Mouse (Mus musculus) kidney, embryonic 14.5 days (tissue): ENCODE measurements around the gene Clec16a. TPM values are rescaled to one million over a fixed set of nuclear protein-coding genes. Genes with fewer than 3 reads are reported as not detected.

Source experiments
- ATAC-seq: fragments of 200-750 bp; cut with Nextera tagmentation; 2 replicates; pipeline ENCODE4 v1.8.0; 2017; ENCODE audit warnings: moderate number of reproducible peaks, mild to moderate bottlenecking, moderate TSS enrichment, moderate library complexity; ENCODE audit not compliant: low FRiP score, low TSS enrichment
- H3K27ac ChIP-seq: fragments of 300-500 bp; sonication (generic); 2 replicates; pipeline ENCODE4 v1.5.1; 2014; ENCODE audit warnings: low read depth, mild to moderate bottlenecking, low read length, moderate library complexity, mixed read lengths
- H3K27me3 ChIP-seq: fragments of 300-500 bp; sonication (generic); 2 replicates; pipeline ENCODE4 v1.6.1; 2014; ENCODE audit warnings: mild to moderate bottlenecking, low read length; ENCODE audit not compliant: control insufficient read depth, insufficient read depth
- H3K36me3 ChIP-seq: fragments of 300-500 bp; sonication (generic); 2 replicates; pipeline ENCODE4 v1.6.1; 2014; ENCODE audit warnings: low read length, mixed read lengths; ENCODE audit not compliant: control insufficient read depth, insufficient read depth
- H3K4me1 ChIP-seq: fragments of 300-500 bp; sonication (generic); 2 replicates; pipeline ENCODE4 v1.6.1; 2014; ENCODE audit warnings: low read length, mixed read lengths; ENCODE audit not compliant: control insufficient read depth, insufficient read depth
- H3K4me2 ChIP-seq: fragments of 300-500 bp; sonication (generic); replicated peaks from 2 replicates; pipeline ENCODE4 v1.6.1; 2014; ENCODE audit warnings: low read depth, mild to moderate bottlenecking, low read length
- H3K4me3 ChIP-seq: fragments of 300-500 bp; sonication (generic); 2 replicates; pipeline ENCODE4 v1.5.1; 2014; ENCODE audit warnings: mild to moderate bottlenecking, low read length
- H3K9ac ChIP-seq: fragments of 300-500 bp; sonication (generic); 2 replicates; pipeline ENCODE4 v1.6.1; 2014; ENCODE audit warnings: low read depth, mild to moderate bottlenecking, low read length, moderate library complexity
- H3K9me3 ChIP-seq: fragments of 300-500 bp; sonication (generic); 2 replicates; pipeline ENCODE4 v1.6.1; 2016; ENCODE audit warnings: low read length; ENCODE audit not compliant: control insufficient read depth
- WGBS: fragments of 180-500 bp; shearing (Covaris S2); extraction: QIAGEN DNeasy Blood & Tissue Kit; methylation state at CpG from one replicate; pipeline ENCODE4 v1.1.7; 2014; 5-methylcytosine and 5-hydroxymethylcytosine counted together
- polyA plus RNA-seq: library from polyadenylated mRNA; unstranded; fragments of >200 nt; fragmentation: Nextera tagmentation; extraction: Ambion mirVana; gene quantifications from 2 replicates; pipeline ENCODE4 v1.2.1, GENCODE M21; 2014

Clec16a gene
- polyA plus RNA-seq, 1 experiment from 2014 or later = 38.4 TPM

- ATAC-seq = no peak
- Histone ChIP-seq H3K27me3 (no peaks in the 10 kb centered on the region), H3K9me3 (no peaks in the 10 kb centered on the region), H3K9ac (no peak overlapping the region), H3K4me1 (no peaks in the 10 kb centered on the region; the same call in 1 of the 2 replicates), H3K4me3 (no peak overlapping the region), H3K4me2 (no peak overlapping the region), H3K27ac (no peak overlapping the region), H3K36me3 (no peaks in the 10 kb centered on the region)
- 90% methylated on average over 2 of the region's 2 CpGs for whole genome bisulfite sequencing
Observed at GRCm38 (mm10) chr16:10715632-10716031, 170.5 kb downstream of the Clec16a start.

- WGBS = 63% methylated on average over 2 of the region's 2 CpGs
- H3K4me2 ChIP-seq = no peak overlapping the region
- H3K27ac ChIP-seq = no peak overlapping the region
- no peak for ATAC-seq
- no peak overlapping the region for H3K9ac ChIP-seq
- H3K4me1 ChIP-seq = no peaks in the 10 kb centered on the region; the same call in 1 of the 2 replicates
- H3K27me3 ChIP-seq = no peaks in the 10 kb centered on the region
- no peaks in the 10 kb centered on the region for H3K9me3 ChIP-seq
- no peak overlapping the region for H3K4me3 ChIP-seq
- no peaks in the 10 kb centered on the region for H3K36me3 ChIP-seq
Observed at GRCm38 (mm10) chr16:10716696-10717095, 171.6 kb downstream of the Clec16a start.

- Histone ChIP-seq H3K9ac (no peak overlapping the region), H3K4me2 (no peak overlapping the region), H3K4me1 (no peaks in the 10 kb centered on the region), H3K36me3 (no peaks in the 10 kb centered on the region), H3K4me3 (no peak overlapping the region), H3K9me3 (no peaks in the 10 kb centered on the region), H3K27me3 (no peaks in the 10 kb centered on the region), H3K27ac (no peak overlapping the region)
- ATAC-seq = no peak
- WGBS = 63% methylated on average over 6 of the region's 6 CpGs
Observed at GRCm38 (mm10) chr16:10719971-10720370, 174.8 kb downstream of the Clec16a start.

- ATAC-seq = no peak
- no peaks in the 10 kb centered on the region for H3K27me3 ChIP-seq
- 73% methylated on average over 1 of the region's 1 CpGs for WGBS
Observed at GRCm38 (mm10) chr16:10722882-10723544, 177.9 kb downstream of the Clec16a start.

GRCm38 (mm10) chr16:10723816-10724647, 178.9 kb downstream of the Clec16a start:
- no peak for ATAC-seq
- WGBS = 79% methylated on average over 5 of the region's 5 CpGs
- Histone ChIP-seq H3K9ac (no peak overlapping the region), H3K36me3 (no peaks in the 10 kb centered on the region), H3K27ac (no peak overlapping the region), H3K9me3 (no peaks in the 10 kb centered on the region), H3K4me2 (no peak overlapping the region), H3K4me1 (no peaks in the 10 kb centered on the region), H3K27me3 (no peaks in the 10 kb centered on the region), H3K4me3 (no peak overlapping the region)

More at GRCm38 (mm10) chr16:10722882-10723544, 177.9 kb downstream of the Clec16a start:
- Histone ChIP-seq H3K27ac (no peak overlapping the region), H3K36me3 (no peaks in the 10 kb centered on the region), H3K9ac (no peak overlapping the region), H3K4me1 (no peaks in the 10 kb centered on the region), H3K4me3 (no peak overlapping the region), H3K4me2 (no peak overlapping the region), H3K9me3 (no peaks in the 10 kb centered on the region)

GRCm38 (mm10) chr16:10725156-10725555, 180.0 kb downstream of the Clec16a start:
- no peaks in the 10 kb centered on the region for H3K9me3 ChIP-seq

GRCm38 (mm10) chr16:10727630-10728029, 182.5 kb downstream of the Clec16a start:
- no peaks in the 10 kb centered on the region for H3K27me3 ChIP-seq
- no peaks in the 10 kb centered on the region for H3K9me3 ChIP-seq
- H3K4me2 ChIP-seq = no peak overlapping the region
- 72% methylated on average over 4 of the region's 4 CpGs for WGBS
- no peaks in the 10 kb centered on the region for H3K4me1 ChIP-seq
- H3K36me3 ChIP-seq = no peaks in the 10 kb centered on the region
- H3K9ac ChIP-seq = no peak overlapping the region
- H3K4me3 ChIP-seq = no peak overlapping the region
- no peak overlapping the region for H3K27ac ChIP-seq
- no peak for ATAC-seq

More at GRCm38 (mm10) chr16:10725156-10725555, 180.0 kb downstream of the Clec16a start:
- Histone ChIP-seq H3K27me3 (no peaks in the 10 kb centered on the region), H3K4me2 (no peak overlapping the region), H3K4me3 (no peak overlapping the region), H3K4me1 (no peaks in the 10 kb centered on the region), H3K36me3 (no peaks in the 10 kb centered on the region), H3K27ac (no peak overlapping the region), H3K9ac (no peak overlapping the region)
- ATAC-seq = no peak
- 63% methylated on average over 2 of the region's 2 CpGs for WGBS

GRCm38 (mm10) chr16:10728886-10729285, 183.7 kb downstream of the Clec16a start:
- WGBS = 31% methylated on average over 3 of the region's 3 CpGs
- Histone ChIP-seq H3K9me3 (no peaks in the 10 kb centered on the region), H3K4me2 (no peak overlapping the region), H3K27ac (no peak overlapping the region), H3K4me3 (no peak overlapping the region), H3K36me3 (no peaks in the 10 kb centered on the region), H3K27me3 (no peaks in the 10 kb centered on the region), H3K9ac (no peak overlapping the region), H3K4me1 (no peaks in the 10 kb centered on the region)
- ATAC-seq = no peak

GRCm38 (mm10) chr16:10730941-10731340, 185.8 kb downstream of the Clec16a start:
- Histone ChIP-seq H3K9ac (no peak overlapping the region), H3K27ac (no peak overlapping the region), H3K4me2 (no peak overlapping the region), H3K4me1 (no peaks in the 10 kb centered on the region), H3K36me3 (no peaks in the 10 kb centered on the region), H3K4me3 (no peak overlapping the region), H3K27me3 (no peaks in the 10 kb centered on the region), H3K9me3 (no peaks in the 10 kb centered on the region)
- 86% methylated on average over 4 of the region's 4 CpGs for WGBS
- ATAC-seq = no peak
